Mouse (Mus musculus) E14TG2a.4 (cell line): ENCODE results near the gene Txndc9.

Experiments
- CTCF ChIP-seq: conservative IDR thresholded peaks from 2 replicates; pipeline ENCODE4 v1.5.1; 2014; ENCODE audit warnings: low read length
- NANOG ChIP-seq: IDR thresholded peaks from 2 replicates; pipeline ENCODE4 v1.6.1; 2014; ENCODE audit warnings: borderline replicate concordance, low read length, mixed read lengths
- POU5F1 ChIP-seq: IDR thresholded peaks from 2 replicates; pipeline ENCODE4 v1.6.1; 2014; ENCODE audit warnings: low read length, borderline replicate concordance

GRCm38 (mm10) chr1:37971520-37971919, 26.2 kb downstream of the Txndc9 start:
- TF ChIP-seq CTCF (no peak), POU5F1 (no peak), NANOG (no peak)
